Comparison of ENCODE assay signal across 8 mouse cellular contexts in genomic region chr17:43666576-43667289, GRCm38 (mm10). TPM values are rescaled to one million over a fixed set of nuclear protein-coding genes. Genes with fewer than 3 reads are reported as not detected.
DNase-seq lines count a peak whose midpoint lies in the region; ATAC-seq and TF ChIP-seq lines count a peak whose summit lies in the region.

Slc25a27 (minus strand) TSS chr17:43667214.

- H3K4me3 ChIP-seq in hindbrain, embryonic 12.5 days = peak within 1 kb of the TSS; percentile 93
- peak within 1 kb of the TSS; percentile 73 for H3K4me3 ChIP-seq in lung, postnatal 0 days (ENCODE audit: low read depth, low read length)

- peak within 1 kb of the TSS; percentile 63 for H3K4me2 ChIP-seq in hindbrain, embryonic 12.5 days (replicated peaks)
- H3K4me2 ChIP-seq in lung, postnatal 0 days (replicated peaks; ENCODE audit: low read depth, low read length) = peak within 1 kb of the TSS; percentile 97

- ATAC-seq in Patski = peak; percentile 94
- peak; percentile 97 for ATAC-seq in hindbrain, embryonic 12.5 days (ENCODE audit: low FRiP score)
- ATAC-seq in lung, postnatal 0 days = peak; percentile 99

- peak; percentile 71 for DNase-seq in Patski (ENCODE audit: low read depth, low spot score)
- peak; percentile 94 for DNase-seq in cerebellum, adult 9-11 months
- DNase-seq in frontal cortex, postnatal 10 days (ENCODE audit: low spot score in 2 of 2) = peak; percentile 75 to 81
- peak; percentile 74 to 84 for DNase-seq in layer of hippocampus, postnatal 10 days (ENCODE audit: low spot score in 2 of 2)
- DNase-seq in lung, postnatal 0 days (ENCODE audit: low spot score) = peak; percentile 98
- DNase-seq in ovary, postnatal 10 days (ENCODE audit: low spot score) = peak; percentile 66
- DNase-seq in thymus, postnatal 0 days (ENCODE audit: low spot score) = peak; percentile 84

- H3K4me1 ChIP-seq in hindbrain, embryonic 12.5 days = peaks cover 16% of the 10 kb centered on the region
- peaks cover 14% of the 10 kb centered on the region; the same call in 1 of the 2 replicates for H3K4me1 ChIP-seq in lung, postnatal 0 days (ENCODE audit: insufficient read depth, low read depth, low read length)

- in situ Hi-C loops in Patski (cut with MboI; ENCODE audit: low pct_unique_long_range_greater_than_20kb) = no loop called here

- no peak for TF ChIP-seq EP300 in lung, postnatal 0 days (IDR thresholded peaks at IDR 0.05)

- peak within 1 kb of the TSS; percentile 78 for H3K27ac ChIP-seq in hindbrain, embryonic 12.5 days
- peak within 1 kb of the TSS; percentile 47 for H3K27ac ChIP-seq in lung, postnatal 0 days (ENCODE audit: low read length)

- peaks cover 19% of the 10 kb centered on the region for H3K36me3 ChIP-seq in hindbrain, embryonic 12.5 days
- no peaks in the 10 kb centered on the region for H3K36me3 ChIP-seq in lung, postnatal 0 days (ENCODE audit: insufficient read depth, low read length)

- POLR2A ChIA-PET in Patski (lab: Charles Lee) = no interaction called here

- no peaks in the 10 kb centered on the region for H3K27me3 ChIP-seq in Patski
- no peaks in the 10 kb centered on the region for H3K27me3 ChIP-seq in hindbrain, embryonic 12.5 days
- no peaks in the 10 kb centered on the region for H3K27me3 ChIP-seq in lung, postnatal 0 days (replicated peaks; ENCODE audit: insufficient read depth, low read length)

- H3K9me3 ChIP-seq in hindbrain, embryonic 12.5 days (replicated peaks) = no peaks in the 10 kb centered on the region
- H3K9me3 ChIP-seq in lung, postnatal 0 days (ENCODE audit: low read length) = no peaks in the 10 kb centered on the region

- no peak for TF ChIP-seq CTCF in Patski (IDR thresholded peaks at IDR 0.05)
- no peak for TF ChIP-seq CTCF in lung, postnatal 0 days (IDR thresholded peaks at IDR 0.05)

- H3K9ac ChIP-seq in hindbrain, embryonic 12.5 days = peak within 1 kb of the TSS; percentile 93
- peak within 1 kb of the TSS; percentile 57 for H3K9ac ChIP-seq in lung, postnatal 0 days (replicated peaks; ENCODE audit: low read depth)

- CTCF ChIA-PET in Patski (lab: Charles Lee) = interaction anchor here (1.2 to 1.3 kb wide), 2 partner anchors 22 to 202 kb away, joined by 3 read pairs; no protein-coding TSS in a partner anchor

- WGBS in hindbrain, embryonic 12.5 days = under 1% methylated on average over 41 of the region's 41 CpGs
- 2% methylated on average over 40 of the region's 41 CpGs for WGBS in lung, postnatal 0 days

RNA-seq across cellular contexts. Expression of gene Slc25a27, which starts in this region (rescaled TPM):
- 5.1 TPM for polyA plus RNA-seq in Patski (2021)
- 80.4 and 90.0 TPM in 2 replicates for polyA plus RNA-seq in hindbrain, embryonic 12.5 days (2016; fragmentation: Nextera tagmentation; extraction: Ambion mirVana)
- total RNA-seq in layer of hippocampus, postnatal 10 days (2021) = 10 to 100 TPM; 30.9 to 34.5 TPM
- polyA plus RNA-seq in lung, postnatal 0 days (2015; fragmentation: Nextera tagmentation; extraction: Ambion mirVana) = 12.0 and 15.3 TPM in 2 replicates
- polyA plus RNA-seq in thymus, postnatal 0 days (2015; fragmentation: Nextera tagmentation; extraction: Ambion mirVana) = 4.8 and 7.6 TPM in 2 replicates

Comparison
In these comparisons a context has a peak if more than half of its experiments do, and no peak if none do; other contexts are left out.
1. Peak in every context shown above with its lines: DNase-seq, ATAC-seq, H3K4me3 ChIP-seq and H3K27ac ChIP-seq.